Mouse (Mus musculus) thymus, postnatal 14 days (tissue): ENCODE measurements around the gene Zfp534.
"Not testable (repeated sequence)": the region's sequence is repeated elsewhere in the genome, so short reads cannot be mapped to it uniquely, and the experiment has no call there.

Experiments
- DNase-seq: peaks from one replicate; pipeline ENCODE4 v3.0.0; 2021

Gene Zfp534

GRCm38 (mm10) chr4:147702453-147702852, at the start of gene Zfp534:
Gene Zfp534 (minus strand): TSS chr4:147702553.
- DNase-seq: not testable (repeated sequence)

GRCm38 (mm10) chr4:147746255-147746654, 43.9 kb upstream of the Zfp534 start:
- not testable (repeated sequence) for DNase-seq

GRCm38 (mm10) chr4:147738636-147739369, 36.5 kb upstream of the Zfp534 start:
- peak; percentile 9 for DNase-seq

- not testable (repeated sequence) for DNase-seq
Measured at GRCm38 (mm10) chr4:147655245-147655644, 47.1 kb downstream of the Zfp534 start.

GRCm38 (mm10) chr4:147647407-147647806, 54.9 kb downstream of the Zfp534 start:
- DNase-seq: not testable (repeated sequence)

GRCm38 (mm10) chr4:147642413-147642812, 59.9 kb downstream of the Zfp534 start, which contains the start of gene Zfp979:
Gene Zfp979 (minus strand): TSS chr4:147642513.
- not testable (repeated sequence) for DNase-seq

- DNase-seq: not testable (repeated sequence)
Measured at GRCm38 (mm10) chr4:147641932-147642331, 60.4 kb downstream of the Zfp534 start.

GRCm38 (mm10) chr4:147633818-147634262, 68.5 kb downstream of the Zfp534 start:
- DNase-seq: not testable (repeated sequence)
